Mouse (Mus musculus) cerebellum, adult 11-12 months (tissue): ENCODE measurements around the gene Prkce.

ENCODE experiments used
- DNase-seq: peaks from one replicate; pipeline ENCODE4 v3.0.0; 2022

Prkce gene

GRCm38 (mm10) chr17:86338328-86338727, 170.7 kb downstream of the Prkce start:
- no peak for DNase-seq

- peak; percentile 63 for DNase-seq
Measured at GRCm38 (mm10) chr17:86344032-86344431, 176.4 kb downstream of the Prkce start.

GRCm38 (mm10) chr17:86345234-86346005, 177.8 kb downstream of the Prkce start:
- peak; percentile 72 for DNase-seq

- peak; percentile 77 for DNase-seq
Measured at GRCm38 (mm10) chr17:86350236-86350635, 182.7 kb downstream of the Prkce start.

- peak; percentile 84 for DNase-seq
Measured at GRCm38 (mm10) chr17:86350791-86351261, 183.2 kb downstream of the Prkce start.

DNA sequence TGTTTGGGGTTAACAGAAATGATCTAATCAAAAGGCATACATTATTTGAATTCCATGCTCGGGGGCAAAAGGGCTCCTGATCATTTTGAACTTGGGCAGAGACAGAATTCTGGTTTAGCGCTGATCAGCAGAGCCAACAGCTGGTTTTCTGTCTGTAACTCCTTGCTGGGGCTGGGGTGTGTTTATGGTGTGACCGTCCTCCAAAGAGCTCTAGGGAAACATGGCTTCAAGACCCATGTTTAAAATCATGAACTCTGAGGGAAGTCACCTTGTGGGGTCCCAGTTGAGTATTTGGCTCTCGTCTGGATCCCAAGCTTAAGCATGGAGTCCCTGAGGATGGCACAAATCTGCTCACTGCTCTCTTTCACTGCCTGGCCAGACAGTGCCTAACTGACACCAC, 183.7 kb downstream of the Prkce start:
- DNase-seq = no peak

DNA sequence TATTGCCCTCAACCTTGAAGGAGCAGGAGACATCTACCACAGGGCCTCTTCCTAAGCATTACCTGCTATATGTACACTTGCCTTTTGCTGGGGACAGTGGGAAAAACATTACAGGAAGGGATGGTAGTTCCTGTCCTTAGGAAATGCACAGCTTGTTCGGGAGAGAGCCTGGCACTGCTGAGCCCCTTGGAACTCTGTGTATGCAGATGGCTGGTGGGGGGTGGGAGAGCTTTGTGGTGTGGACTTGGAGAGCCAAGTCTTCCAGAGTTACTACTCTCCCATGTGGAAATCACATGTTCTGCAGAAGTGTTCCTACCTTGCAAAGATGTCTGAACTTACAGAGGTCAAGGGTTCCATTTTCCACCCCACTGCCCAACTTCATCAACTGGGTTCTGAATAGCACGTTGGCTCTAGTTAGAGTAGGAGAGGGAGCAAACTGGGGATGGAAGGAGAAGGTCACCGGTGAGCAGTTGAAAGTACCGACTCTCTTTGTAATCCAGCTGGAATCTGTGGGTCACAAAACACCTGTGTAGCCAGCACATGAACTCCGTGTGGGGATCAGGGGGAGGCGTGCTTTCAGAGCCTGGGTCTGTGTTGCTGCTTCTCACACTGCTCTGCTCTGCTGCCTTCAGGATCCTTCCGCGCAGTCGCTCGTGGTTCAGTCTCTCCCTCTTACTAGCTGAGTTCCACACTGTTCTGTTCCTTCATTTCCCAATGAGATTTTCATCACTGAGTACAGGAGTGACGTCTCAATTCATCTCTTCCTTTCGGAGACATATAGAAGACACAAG, 184.9 kb downstream of the Prkce start:
- DNase-seq = peak; percentile 71

GRCm38 (mm10) chr17:86353679-86354078, 186.1 kb downstream of the Prkce start:
- DNase-seq = peak; percentile 90

DNA sequence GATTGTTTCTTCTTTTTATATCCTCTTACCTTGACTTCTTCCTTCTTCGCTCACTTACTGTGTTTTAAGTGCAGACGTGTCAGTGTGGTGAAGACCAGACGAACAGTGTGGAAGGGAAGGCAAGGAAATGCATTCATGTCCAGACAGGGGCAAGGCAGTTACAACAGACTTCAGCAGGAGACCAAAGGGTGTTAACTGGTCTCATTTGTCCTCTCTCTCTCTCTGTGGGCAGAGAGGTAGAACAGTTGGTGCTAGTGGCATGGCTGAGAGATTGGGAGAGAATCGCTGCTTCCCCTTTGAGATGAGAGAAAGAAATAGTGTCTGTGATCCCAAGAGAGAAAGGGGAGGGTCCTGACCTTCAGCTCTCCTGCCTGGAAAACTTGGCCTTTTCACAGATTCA, 186.5 kb downstream of the Prkce start:
- no peak for DNase-seq

DNA sequence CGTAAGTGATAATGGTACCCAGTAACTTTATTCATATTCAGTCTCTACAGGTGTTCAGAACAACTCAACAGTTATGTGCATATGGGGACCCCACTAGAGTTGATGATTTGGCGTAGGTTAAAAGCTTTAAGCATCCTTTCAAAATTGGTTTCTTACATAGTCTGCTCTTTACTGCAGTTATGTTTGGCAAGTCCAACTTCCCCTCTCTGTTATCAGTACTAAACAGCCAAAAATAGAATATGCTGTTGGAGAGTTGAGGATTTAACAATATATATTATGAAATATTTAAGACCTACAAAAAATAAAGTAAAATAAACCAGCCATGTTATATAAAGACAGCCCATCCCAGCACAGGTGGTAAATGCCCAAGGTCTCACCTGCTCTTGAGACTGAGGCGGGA, 187.3 kb downstream of the Prkce start:
- no peak for DNase-seq

DNA sequence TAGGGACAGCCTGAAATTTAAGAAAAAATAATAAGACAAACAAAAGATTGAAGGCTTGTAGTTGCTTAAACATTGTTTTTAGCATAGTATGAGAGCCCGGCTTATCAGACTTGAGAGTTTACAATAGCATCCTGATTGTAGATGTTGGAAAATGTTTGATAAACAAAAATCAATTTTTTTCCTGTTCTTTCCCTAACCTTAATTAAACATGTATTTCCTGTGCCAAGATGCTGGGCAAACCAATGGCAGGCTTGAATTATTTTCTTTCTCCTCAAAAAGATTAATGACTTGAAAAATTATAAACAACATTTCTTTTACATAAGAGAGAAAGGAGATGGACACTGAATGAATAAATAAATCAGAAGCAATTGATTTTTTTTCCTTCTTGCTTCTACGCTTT, 187.7 kb downstream of the Prkce start:
- DNase-seq = no peak

DNA sequence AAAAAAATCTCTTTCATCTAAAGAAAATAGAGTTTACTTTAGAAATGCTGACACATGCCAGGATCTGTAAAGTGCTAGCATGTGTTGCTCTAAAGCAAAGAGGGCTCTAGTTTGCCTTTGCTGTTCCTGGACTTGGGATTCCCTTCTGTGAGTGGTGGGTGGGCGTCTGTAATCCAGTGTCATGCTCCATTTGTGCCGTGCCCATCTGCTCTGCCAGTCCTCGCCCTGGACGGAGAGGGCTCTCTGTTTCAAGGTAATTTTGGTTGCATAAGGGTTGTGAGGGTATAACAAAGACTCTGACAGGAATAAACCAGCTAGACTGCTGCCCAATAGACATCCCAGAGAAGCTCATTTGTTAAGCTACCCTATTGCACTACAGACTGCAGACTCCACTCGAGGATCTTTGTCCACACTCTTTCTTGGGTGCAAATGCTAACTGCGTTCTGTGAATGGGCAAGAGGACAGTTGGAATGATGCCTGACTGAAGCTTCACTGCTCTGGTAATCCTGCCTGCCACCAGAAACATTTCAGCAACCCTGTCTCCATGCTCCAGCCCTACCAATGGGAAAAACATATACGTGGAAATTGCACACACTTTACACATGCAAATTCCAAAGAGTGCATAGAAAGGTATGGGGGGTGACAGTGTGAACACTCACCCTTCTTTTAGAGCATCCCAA, 188.3 kb downstream of the Prkce start:
- DNase-seq = peak; percentile 62

- DNase-seq = no peak
Measured at GRCm38 (mm10) chr17:86358388-86358787, 190.8 kb downstream of the Prkce start.

- no peak for DNase-seq
Measured at GRCm38 (mm10) chr17:86358847-86359246, 191.3 kb downstream of the Prkce start.

DNA sequence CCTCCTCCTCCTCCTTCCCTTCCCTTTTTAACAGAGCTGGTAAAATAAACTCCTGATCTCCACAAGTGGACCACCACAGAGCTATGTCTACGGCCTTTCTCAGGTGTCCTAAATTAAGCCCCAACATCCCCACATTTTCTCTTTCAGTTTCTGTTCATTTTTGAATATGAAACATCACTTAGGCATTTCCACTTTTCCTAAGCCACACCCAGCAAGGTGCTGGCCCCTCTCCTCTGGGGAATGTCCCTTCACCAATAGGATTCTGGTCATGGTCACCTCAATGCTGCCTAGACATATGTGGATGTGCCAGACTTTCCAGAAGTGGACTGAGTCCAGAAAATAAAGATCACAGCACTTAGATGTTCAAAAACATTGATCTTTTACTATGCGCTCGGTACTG, 193.3 kb downstream of the Prkce start:
- DNase-seq = no peak

GRCm38 (mm10) chr17:86363356-86363755, 195.8 kb downstream of the Prkce start:
- no peak for DNase-seq

DNA sequence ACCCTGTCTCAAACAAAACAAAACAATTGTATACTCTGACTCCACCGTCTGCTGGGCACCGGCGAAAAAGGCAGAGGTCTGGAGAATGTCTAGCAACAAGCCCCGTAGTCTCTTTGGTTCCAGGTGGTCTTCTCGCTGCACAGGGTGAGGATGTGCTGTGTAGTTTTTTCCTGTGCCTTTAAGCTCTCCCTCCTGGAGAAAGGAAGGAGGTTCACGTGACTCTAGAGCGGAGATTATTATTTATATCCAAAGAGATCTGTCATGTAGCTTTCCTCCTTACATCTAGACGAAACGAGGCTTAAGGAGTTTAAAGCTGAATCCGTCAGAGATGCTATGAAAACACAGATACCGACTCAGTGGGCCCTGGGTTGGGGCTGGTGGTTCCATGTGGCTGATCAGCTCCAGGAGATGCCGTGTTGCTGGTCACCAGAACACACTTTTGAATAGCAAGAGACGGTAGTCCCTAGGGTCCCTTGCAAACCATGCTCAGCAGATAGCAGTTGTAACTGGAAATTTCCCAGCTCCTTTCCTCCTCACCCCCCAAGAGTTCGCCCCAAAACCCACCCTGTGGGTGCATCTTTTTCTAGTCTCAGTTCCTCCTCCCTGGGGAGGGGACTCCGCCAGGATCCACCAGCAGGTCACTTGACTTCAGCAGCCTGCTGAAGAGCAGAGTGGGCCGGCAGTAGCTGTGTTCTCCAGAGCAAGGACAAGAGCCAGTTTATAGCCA, 196.9 kb downstream of the Prkce start:
- DNase-seq = no peak

DNA sequence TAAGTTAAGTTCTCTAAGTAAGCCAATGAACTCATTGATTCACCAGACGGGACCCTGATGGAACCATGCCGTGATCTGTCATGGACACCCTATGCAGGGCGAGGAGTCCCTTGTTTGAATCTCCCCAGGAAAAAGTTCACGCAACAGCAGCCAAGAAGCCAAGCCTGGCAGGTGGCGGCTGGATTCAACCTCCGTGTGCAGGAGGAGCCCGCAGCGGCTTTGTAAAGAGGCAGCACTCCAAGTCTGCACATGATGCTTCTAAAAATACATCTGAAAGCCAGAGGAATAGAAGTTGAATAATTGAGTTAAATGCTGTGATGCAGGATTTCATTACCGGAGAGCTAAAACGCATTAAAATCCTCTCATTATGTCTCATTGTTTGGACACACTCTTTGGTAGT, 199.3 kb downstream of the Prkce start:
- DNase-seq = no peak

DNA sequence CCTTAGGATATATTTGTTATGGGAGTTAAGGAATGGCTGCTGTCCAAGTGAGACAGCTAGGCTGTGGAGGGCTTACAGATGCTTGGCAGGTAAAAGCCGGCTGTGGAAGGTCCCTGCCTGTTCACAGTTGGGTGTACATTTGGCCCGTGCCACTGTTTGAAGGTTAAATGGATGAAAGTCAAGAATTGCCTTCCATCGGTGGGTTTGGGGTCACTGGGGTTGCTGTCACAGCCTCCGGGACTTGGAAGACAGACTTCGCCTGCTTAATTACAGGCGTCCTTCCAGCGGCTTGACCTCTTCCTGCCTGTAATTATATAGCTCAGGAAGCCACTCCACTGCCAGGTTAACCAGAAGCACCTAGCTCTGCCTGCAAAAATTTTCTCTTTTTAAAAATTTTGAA, 200.1 kb downstream of the Prkce start:
- no peak for DNase-seq

DNA sequence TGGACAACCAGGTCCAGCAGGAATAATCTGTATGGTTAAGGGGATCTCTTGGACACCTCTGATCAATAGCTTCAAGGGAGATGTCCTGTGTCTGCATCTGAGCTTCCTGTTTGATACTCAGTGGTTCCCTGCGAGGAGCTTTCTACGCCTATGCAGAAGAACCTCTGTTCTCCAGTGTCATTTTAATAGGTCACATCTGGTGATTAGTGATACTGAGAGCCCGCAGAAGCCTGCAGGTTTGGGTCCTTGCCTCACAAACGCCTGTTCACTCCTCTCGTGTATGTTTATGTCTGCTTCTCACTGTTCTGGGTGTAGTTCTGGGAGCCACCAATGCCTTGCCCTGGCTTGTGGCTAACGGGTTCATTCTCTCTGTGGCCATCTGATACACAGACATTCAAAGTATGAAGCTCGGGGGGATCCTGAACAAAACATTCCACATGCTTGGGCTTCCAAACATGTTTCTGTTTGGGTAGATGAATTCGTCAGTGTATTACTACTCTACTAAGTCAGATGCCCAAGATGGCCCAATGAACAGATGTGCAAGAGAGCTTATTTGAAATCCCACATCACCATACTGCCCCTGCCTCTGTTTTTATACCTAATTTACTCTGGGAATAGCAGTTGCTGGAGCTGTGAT, 202.6 kb downstream of the Prkce start:
- DNase-seq = no peak

GRCm38 (mm10) chr17:86371101-86371561, 203.5 kb downstream of the Prkce start:
- no peak for DNase-seq

DNA sequence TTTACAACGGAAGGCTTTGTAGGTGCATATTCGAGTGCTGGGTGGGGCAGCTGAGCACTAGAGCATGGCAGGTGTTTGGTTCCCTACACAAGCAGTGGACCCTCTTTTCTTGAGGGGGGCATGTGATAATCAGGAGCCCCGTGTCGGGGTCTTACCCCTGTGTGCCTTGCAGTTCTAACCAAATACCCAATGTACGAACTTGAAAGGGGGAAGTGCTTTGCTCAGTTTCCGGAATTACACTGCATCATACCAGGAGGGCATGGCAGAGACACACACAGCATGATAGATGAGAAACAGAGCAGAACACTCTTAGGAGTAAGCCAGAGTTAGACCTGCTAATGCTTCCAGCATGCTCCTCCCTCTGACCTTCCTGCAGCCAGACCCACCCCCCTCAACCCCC, 208.8 kb downstream of the Prkce start:
- no peak for DNase-seq
